Mouse (Mus musculus): ENCODE results near the gene Slc48a1. TPM values are rescaled to one million over a fixed set of nuclear protein-coding genes. Genes with fewer than 3 reads are reported as not detected.

Gene Slc48a1
- total and polyA plus RNA-seq, 3 experiments, result 116 to 299 TPM; not detected in 1

DNA sequence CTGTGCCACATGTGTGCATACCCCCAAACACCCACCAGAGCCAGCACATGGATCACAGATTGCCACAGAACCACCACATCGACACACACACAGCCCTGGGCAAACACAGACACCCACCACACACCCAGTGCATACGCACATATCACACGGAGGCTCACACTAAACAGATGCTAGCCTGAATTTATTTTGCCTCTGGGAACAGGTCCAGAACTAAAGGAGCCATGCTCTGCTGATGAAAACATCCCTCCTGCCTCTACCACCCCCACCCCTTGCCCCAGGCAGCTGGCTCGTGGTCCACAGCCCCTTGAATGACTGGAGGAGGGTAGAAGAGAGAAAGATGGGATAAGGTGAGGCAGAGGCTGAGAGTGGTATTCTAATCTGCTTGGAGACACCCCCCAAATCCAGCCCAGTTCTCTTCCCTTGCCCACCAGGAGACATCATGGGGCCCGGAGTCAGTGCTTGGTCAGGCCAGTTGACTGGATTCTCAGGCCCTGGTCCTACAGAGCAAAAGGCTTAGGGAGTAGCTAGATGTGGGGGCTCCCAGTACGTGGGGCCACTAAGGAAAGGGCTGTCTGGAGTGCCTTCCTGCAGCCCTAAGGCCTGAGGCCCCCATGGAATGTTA is 50.0 kb downstream of the Slc48a1 start (continued):
- TF ChIP-seq TBP (IDR thresholded peaks at IDR 0.05; ENCODE audit: low read depth, low read length) (no peak), POLR2AphosphoS2 (IDR thresholded peaks at IDR 0.05; ENCODE audit: low read length) (peak; percentile 29; the same call in 1 of the 2 replicates), POLR2AphosphoS5 (IDR thresholded peaks at IDR 0.05; ENCODE audit: borderline replicate concordance, low read depth, low read length) (no peak), HCFC1 (IDR thresholded peaks at IDR 0.05; ENCODE audit: low read depth, low read length) (no peak), SIN3A (IDR thresholded peaks at IDR 0.05; ENCODE audit: low read length) (peak; percentile 40; the same call in 1 of the 2 replicates), TAL1 (IDR thresholded peaks at IDR 0.05; ENCODE audit: low read length) (no peak), NRF1 (IDR thresholded peaks at IDR 0.05; ENCODE audit: insufficient read depth, low read depth, low read length, poor library complexity, severe bottlenecking) (no peak), GABPA (IDR thresholded peaks at IDR 0.05; ENCODE audit: low read depth, low read length) (no peak), JUND (IDR thresholded peaks at IDR 0.05; ENCODE audit: low read depth, low read length) (no peak), MYB (IDR thresholded peaks at IDR 0.05; ENCODE audit: low read depth, low read length) (no peak), USF1 (IDR thresholded peaks at IDR 0.05; ENCODE audit: low read depth, low read length) (no peak), TCF12 (IDR thresholded peaks at IDR 0.05; ENCODE audit: low read depth, low read length) (no peak), SMC3 (IDR thresholded peaks at IDR 0.05; ENCODE audit: low read depth, low read length) (no peak), UBTF (IDR thresholded peaks at IDR 0.05; ENCODE audit: borderline replicate concordance, insufficient read depth, low read depth, low read length) (no peak), USF2 (IDR thresholded peaks at IDR 0.05; ENCODE audit: borderline replicate concordance in 1 of 2, insufficient read depth in 1 of 2, low read depth in 1 of 2, low read length in 2 of 2) (0 out of 4 replicates have a peak, but pooled peaks of 1 of the 2 experiments have one; percentile 13), ZKSCAN1 (IDR thresholded peaks at IDR 0.05; ENCODE audit: low read depth, low read length) (no peak), CTCF (IDR thresholded peaks at IDR 0.05 in 2 of 3, conservative IDR thresholded peaks at IDR 0.05 in 1 of 3; ENCODE audit: control insufficient read depth in 1 of 3, insufficient read depth in 1 of 3, low read depth in 2 of 3, low read length in 3 of 3, poor library complexity in 1 of 3, severe bottlenecking in 1 of 3) (no peak; a peak in 1 of 6 replicates), RCOR1 (IDR thresholded peaks at IDR 0.05; ENCODE audit: low read depth, low read length) (0 out of 2 replicates have a peak, but pooled peaks have one; percentile 5), POLR2A (IDR thresholded peaks at IDR 0.05; ENCODE audit: control insufficient read depth in 1 of 2, insufficient read depth in 1 of 2, low read depth in 1 of 2, low read length in 2 of 2, poor library complexity in 1 of 2) (no peak), MEF2A (IDR thresholded peaks at IDR 0.05; ENCODE audit: extremely low read depth, insufficient replicate concordance, low read depth, low read length, poor library complexity, severe bottlenecking) (no peak), MAX (IDR thresholded peaks at IDR 0.05; ENCODE audit: low read length) (no peak), MAFK (IDR thresholded peaks at IDR 0.05; ENCODE audit: borderline replicate concordance, low read depth, low read length) (no peak)

DNA sequence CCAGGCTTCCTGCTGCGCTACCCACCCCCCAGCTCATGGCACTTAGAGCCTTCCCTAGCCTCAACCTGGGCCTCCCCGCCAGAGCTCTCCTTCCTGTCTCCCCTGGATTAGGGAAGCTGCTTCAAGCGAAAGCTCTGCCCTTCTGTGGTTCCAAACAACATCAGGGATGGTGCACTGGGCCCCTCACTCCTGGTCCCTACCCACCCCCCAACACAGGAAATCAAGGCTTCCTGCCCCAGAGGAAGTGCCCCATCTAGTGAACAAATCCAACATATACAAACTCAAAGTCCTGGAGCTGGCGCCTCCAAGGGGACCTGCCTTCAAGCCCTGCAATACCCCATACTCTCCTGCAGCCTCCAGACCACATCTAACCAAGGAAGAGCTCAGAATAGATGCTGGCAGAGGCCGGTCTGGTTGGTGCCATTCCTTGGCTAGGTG is 50.6 kb downstream of the Slc48a1 start:
- no peak for DNase-seq (ENCODE audit: low read depth, low spot score)
- no peak for TF ChIP-seq GATA1 (IDR thresholded peaks at IDR 0.05; ENCODE audit: low read depth, low read length)
- peak in 1 of 3 experiments; percentile 31; a peak in 2 of 6 replicates for TF ChIP-seq CTCF (IDR thresholded peaks at IDR 0.05 in 2 of 3, conservative IDR thresholded peaks at IDR 0.05 in 1 of 3; ENCODE audit: control insufficient read depth in 1 of 3, insufficient read depth in 1 of 3, low read depth in 2 of 3, low read length in 3 of 3, poor library complexity in 1 of 3, severe bottlenecking in 1 of 3)
- no peak overlapping the region for H3K4me3 ChIP-seq (ENCODE audit: control insufficient read depth in 1 of 2, insufficient read depth in 1 of 2, low read depth in 2 of 2, low read length in 2 of 2)
- H3K27ac ChIP-seq (ENCODE audit: control insufficient read depth, low read depth, low read length), result 0 out of 2 replicates have a peak overlapping the region, but pooled peaks have one; percentile 5
- H3K36me3 ChIP-seq (ENCODE audit: control insufficient read depth in 1 of 2, insufficient read depth in 2 of 2, low read length in 2 of 2), result peaks cover 33 to 77% of the 10 kb centered on the region in 2 experiments
- peaks cover 57 to 76% of the 10 kb centered on the region in 2 experiments for H3K4me1 ChIP-seq (ENCODE audit: control insufficient read depth in 1 of 2, insufficient read depth in 2 of 2, low read length in 2 of 2)
- H3K27me3 ChIP-seq (ENCODE audit: control insufficient read depth in 1 of 2, insufficient read depth in 2 of 2, low read length in 2 of 2), result no peaks in the 10 kb centered on the region
- H3K79me2 ChIP-seq (ENCODE audit: control insufficient read depth, insufficient read depth, low read length, poor library complexity), result peaks cover 93% of the 10 kb centered on the region
- peak overlapping the region; percentile 12; the same call in 1 of the 2 replicates for H3K9ac ChIP-seq (ENCODE audit: control insufficient read depth, low read depth, low read length, poor library complexity, severe bottlenecking)
- no peaks in the 10 kb centered on the region for H3K9me3 ChIP-seq (replicated peaks; ENCODE audit: insufficient read depth, low read length)

All from MEL (cell line).